Mouse (Mus musculus) cerebellum, adult 11 months (tissue): ENCODE data around the gene Thbs4.
"Not testable (repeated sequence)": the region's sequence is repeated elsewhere in the genome, so short reads cannot be mapped to it uniquely, and the experiment has no call there.

Experiments
- DNase-seq: peaks from one replicate; pipeline ENCODE4 v3.0.0; 2022

The Thbs4 gene

DNA sequence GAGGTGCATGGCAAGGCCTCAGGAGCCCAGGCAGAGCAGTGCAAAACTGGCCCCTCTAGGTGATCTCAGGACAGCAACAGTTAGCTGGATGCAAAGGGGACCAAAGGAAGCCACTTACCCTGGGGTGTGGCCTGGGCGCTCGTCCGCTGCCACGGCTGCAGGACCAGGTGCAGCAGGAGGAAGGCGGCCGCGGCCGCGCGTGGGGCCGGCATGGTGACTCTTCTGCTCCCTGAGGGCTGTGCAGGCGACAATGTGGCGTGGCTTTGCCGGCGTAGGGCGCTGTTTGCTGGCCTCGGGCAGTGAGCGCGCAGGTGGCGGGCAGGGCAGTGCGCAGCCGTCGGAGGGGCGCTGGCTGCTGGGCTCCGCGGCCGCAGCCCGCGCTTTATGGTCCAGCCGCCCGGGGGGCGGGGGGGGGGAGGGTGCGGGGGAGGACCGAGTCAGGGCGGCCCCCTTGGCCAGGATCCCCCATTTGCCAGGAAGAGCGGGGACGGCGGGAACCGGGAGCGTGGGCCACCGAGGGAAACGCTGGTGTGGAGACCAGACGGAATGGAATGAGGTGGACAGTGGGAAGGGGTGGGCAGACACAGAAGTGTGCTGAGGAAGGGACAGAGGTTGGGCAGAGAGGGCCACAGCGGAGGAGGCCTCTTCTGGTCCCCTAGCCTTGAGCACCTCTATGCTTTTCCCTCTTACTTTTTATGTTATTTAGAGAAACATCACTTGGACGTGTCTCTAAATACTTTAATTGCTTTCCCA, at the start of gene Thbs4:
TSS of gene Thbs4 (minus strand) at position 357 of the 753 bp plus-strand sequence.
- DNase-seq, result no peak

DNA sequence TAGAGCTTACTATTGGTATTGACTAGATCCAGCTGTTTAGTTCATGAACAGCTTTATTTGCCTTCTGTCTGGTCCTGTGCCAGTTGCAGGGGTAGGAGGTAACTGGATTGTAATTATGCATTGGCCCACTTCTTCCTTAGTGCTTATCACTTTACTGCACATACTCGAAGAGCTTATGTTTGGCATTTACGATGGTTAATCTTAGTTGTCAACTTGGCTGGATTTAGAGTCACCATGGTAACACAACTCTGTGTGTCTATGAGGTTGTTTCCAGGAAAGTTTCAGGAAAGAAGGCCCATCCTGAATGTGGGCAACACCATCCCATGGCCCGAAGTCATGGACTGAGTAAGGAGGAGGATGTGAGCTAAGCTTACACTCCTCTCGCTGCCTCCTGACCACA, 38.5 kb upstream of the Thbs4 start:
- no peak for DNase-seq

DNA sequence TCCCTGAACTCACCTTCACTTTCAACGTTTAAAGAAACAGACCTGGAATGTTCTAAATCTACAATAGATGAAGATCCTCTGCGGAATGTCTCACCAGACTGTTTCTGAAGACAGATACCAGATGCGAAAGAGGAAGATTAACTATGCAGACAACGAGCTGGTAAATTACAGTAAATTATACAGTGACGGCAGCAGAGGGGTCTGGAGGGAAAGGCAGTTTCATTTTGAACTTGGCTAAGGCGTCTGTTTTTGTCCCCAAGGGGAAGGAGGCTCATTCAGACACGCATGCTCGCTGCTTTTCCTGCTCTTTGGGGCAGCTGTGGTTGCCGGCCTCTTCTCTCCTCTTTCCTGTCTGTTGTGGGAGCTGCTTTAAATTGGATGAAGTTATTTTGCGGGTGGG, 34.2 kb upstream of the Thbs4 start:
- DNase-seq, result no peak

DNA sequence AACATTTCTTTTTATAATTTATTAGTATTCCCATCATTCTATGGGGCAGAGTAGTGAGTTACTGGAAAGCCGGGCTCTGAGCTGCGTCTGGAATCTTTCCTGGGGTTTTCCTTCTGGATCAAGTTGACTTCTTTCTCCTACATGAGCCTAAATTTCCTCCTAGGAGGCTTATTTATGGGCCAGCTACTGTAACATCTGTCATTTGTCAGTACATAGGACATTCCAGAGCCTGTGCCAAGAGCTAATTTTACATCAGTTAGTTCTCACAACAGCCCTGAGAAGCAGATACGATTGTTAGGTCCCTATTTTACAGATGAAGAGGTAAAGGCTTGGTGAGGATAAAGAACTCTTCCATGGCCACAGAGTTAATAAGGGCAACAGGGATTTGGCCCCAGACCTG, 22.7 kb upstream of the Thbs4 start:
- DNase-seq, result no peak

DNA sequence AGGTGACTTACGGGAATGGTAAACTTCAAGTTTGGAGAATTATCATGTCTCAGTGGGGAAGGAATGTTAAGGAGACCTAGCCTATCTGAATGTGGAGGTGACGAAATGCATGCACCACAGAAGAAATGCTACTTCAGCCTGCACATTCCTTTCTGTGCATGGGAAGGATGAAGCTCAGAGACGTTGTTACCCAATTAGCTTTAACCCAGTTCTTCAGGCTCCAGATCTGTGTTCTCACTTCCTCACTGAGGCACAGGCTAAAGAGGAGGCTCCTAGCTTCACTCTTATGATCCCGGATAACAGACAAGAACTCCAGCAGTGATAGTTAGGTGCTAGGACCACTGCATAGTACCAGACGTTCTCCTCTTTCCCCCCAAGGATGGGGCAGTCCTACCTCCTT, 21.7 kb upstream of the Thbs4 start:
- DNase-seq, result no peak

DNA sequence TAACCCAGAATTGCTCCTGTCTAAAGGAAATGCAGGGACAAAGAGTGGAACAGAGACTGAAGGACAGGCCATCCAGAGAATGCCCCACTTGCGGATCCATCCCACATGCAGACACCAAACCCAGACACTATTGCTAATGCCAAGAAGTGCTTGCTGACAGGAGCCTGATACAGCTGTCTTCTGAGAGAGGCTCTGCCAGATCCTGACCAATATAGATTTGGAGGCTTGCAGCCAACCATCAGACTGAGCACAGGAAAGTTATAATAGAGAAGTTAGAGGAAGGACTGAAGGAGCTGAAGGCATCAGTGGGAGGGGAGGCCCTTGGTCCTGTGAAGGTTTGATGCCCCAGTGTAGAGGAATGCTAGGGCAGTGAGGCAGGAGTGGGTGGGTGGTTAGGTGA, 16.0 kb upstream of the Thbs4 start:
- DNase-seq, result not testable (repeated sequence)

DNA sequence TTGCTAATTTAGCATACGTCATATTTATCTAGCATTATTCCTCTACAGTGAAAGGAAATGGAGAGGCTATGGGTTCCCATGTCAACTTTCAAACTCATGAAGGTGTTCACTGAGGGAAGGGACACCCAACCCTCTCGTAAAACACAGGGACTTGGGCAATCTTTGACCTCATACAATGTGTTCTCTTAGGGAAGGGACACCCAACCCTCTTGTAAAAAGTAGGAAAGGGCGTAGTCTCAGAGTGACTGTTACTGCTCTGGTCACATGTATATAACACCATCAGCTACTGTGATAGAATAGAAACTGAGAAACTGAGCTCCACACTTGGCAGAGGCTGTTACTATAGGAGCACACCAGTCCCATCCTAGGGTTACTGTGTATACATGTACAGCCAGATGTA, 13.2 kb upstream of the Thbs4 start:
- DNase-seq, result no peak

DNA sequence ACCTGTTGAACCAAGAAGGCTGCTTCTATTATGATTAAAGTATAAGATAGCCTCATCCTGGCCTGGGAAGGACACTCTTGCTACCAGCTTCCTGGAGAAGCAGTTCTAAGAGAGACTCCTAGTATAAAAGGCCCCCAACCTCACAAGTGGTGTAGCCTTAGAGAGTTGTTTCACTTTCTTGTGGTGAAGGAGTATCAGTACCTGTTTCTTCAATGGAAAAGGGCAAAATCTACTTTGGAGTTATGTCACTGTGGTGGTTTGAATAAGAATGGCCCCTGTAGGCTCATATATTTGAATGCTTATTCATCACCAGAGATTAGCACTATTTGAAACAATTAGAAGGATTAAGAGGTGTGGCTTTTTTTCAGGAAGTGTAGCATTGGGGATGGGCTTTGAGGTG, 12.2 kb upstream of the Thbs4 start:
- no peak for DNase-seq

DNA sequence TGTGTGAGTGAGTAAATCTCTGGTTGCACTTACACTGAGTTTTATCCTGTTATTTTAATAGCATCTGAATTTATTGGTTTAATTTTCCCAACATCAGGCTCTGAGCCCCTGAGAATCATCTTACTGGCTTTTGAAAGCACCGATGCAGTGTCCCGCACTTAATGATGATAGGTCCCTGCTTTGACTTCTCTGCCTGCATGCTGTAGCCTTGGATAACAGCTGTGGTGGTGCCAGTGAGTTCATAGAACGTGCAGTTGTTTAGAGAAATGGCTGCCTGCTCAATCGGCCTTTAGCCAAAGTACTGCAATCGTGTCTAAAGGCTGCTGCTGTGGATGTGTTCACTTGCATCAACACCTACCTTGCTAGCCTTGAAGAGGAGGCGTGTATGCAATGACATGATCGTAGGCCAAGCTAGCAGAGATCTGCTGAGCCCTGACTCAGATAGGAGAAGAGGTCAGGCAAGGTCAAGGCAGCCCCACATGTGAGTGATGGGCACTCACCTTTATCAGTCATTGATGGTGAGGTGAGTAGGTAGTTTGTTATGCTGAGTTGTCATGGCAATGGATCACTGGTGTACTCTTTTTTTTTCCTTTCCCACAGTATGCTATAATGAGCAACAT, 4.8 kb upstream of the Thbs4 start:
- no peak for DNase-seq

DNA sequence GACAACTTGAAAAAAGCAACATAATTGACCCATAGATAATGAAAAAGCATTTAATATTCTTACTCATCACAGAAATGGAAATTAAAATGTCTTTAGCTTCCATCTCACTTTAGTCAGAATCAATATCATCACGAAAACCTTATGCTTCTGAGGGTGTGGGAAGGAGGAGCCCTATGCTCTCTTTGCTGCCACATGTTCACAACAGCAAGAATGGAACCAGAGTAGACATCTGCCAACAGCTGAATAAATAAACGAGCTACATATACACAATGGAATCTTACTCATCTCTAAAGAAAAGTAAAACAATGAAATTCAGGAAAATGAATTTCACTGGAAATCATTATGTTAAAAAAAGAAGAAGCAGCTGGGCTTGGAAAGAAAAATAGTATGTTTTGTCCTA, 4.2 kb upstream of the Thbs4 start:
- DNase-seq, result no peak

DNA sequence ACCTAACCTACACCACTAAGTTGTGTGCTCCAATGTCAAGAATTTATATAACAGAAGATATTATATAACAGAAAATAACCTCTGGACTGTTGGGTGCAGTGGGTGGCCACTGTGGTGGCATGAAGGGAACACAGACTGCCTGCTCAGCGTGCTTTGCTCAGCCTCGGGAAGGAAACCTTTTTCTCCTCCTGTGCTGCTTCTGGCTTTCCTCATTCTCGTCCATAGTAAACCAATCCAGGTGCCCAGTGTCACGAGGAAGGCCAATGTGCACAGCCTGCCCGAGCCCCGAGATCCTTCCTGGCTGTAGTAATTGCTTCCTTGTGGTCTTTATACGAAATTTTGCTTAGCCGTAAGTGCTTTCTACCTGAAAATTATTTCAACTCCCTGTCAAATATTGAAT, 982 bp downstream of the Thbs4 start:
- DNase-seq, result no peak

DNA sequence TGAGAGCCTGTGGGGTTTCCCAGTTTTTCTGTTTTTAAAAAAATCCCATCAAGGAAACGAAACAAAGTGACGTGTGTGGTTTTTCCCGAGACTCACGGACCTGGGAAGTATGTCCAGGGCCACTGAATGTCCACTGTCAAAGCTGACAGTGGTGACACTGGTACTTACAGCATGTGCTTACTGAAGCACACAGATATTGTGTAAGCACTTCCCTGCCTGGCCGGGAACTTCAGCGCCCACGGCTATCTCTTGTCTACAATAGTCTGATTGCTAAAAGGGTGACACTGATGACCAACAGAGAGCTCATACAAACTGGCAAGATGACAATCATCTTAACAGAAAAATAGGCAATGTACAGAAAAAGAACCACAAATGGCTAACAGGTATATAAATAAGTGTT, 3.1 kb downstream of the Thbs4 start:
- DNase-seq, result no peak

DNA sequence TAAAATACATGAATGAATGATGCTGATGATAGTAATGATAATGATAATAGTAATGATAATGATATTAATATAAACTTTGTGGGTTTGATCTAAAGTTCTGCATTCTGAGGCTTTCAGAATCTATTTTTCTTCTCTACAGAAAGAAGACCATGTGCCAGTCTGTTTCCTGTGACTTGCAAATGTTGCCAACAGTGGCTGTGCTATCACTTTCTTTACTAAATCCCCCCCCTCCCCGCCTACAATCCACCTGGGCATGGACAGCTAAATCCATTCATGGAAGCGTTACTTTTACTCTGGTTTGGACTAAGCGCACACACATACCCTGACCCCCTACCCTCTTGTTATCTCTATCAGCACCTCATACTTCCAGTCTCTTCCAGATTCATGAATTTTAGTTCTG, 10.3 kb downstream of the Thbs4 start:
- no peak for DNase-seq

DNA sequence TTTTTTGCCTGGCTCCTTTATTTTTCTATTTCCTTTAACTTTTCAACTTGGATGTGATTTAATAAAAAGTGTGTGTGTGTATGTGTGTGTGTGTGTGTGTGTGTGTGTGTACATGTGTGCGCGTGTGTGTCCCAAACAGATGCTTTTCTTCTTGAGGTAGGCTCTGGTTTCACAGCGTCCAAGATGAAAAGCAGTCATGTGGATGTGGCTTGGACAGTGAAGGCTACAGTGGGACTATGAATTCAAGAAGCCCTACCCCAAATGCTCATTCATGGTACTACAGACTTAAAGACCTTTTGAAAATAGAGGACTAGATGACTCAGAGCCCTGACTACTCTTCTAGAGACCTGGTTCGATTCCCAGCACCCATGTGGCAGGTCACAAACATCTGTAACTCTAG, 11.1 kb downstream of the Thbs4 start:
- DNase-seq, result no peak

DNA sequence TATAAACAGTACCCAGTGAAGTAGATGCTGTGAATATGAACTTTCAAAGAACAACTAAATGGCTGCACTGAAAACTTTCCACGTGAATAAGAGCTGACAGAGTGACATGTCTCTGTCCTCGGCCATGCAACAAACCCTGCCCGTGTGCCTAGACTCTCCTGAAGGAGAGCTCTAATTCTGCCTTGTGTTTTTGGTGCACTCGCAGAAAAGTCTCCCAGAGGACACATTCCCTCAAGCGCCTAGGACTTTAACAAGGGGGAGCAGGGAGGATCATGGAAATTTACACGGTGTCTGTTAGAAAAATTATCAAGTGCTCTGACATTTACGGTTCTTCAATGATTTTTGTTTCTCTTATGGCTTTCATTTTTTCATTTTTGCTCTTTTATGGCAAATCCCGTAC, 13.7 kb downstream of the Thbs4 start:
- no peak for DNase-seq

DNA sequence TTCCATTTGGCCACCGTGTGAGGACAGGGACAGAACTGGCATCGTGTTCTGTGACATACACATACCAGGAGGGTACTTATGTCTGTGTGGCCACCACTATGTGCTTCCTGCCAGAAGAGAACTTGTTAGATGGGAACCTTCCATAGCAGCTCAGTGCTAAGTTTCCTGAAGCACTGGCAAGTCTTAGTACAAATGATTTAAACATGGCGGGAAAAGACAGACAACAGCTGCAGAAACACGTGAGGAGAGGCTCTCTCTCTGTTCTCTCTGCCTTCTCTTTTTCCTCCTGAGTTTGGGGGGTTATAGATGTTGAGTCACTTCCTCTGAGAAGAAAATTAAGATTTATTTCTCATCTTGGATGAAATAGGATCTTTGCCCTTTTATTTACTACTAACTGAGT, 14.5 kb downstream of the Thbs4 start:
- no peak for DNase-seq

DNA sequence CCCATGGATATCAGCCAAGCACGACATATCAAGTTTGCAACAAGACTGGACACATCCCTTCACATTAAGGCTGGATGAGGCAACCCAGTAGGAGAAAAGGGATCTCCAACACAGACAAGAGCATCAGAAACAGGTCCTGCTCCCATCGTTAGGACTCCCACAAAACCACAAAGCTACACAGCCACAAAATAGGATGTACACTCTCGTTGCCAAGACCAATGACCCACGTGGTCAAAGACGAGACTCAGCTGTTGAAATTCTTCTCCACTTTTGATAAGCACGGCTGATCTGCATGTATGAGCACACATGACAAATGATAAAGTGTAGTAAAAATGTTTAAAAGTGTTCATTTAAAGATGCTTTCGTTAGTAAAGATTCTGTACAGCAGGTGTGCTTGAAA, 16.0 kb downstream of the Thbs4 start:
- no peak for DNase-seq

DNA sequence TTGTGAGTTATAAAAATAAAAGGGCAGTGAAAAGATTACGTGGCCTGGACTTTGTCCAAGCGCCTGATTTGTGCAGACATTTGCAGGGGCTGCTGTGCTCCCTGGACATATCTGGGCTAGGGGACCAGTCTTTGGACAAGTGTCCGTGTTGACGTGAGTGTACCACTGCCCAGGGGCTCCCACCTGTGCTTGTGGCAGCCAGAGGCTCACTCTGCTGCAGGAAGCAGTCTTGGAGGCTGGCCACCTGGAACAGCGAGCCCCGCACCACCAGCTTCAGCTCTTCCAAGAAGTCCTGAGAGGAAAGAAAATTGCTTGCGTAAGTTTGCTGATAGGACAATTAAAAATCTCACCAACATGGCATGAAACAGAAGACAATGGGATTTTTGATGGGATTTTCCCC, 18.7 kb downstream of the Thbs4 start:
- no peak for DNase-seq

DNA sequence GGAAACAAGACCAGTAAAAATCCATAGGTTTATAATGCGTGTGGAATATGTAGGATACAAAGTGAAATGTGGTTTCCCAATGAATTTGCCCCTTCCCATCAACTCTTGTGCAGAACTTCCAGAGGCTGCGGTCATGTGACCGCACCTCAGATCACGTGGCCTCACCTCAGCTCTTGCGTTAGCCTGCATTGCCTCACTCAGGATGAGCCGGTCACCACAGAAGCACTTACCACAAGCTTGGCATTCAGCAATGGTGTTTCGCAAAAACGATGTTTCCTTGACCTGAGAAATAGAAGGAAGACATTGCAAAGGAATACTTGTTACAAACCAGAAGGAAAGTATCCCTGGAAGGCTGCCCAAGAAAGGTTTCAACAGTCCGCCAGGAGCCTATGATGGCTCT, 19.7 kb downstream of the Thbs4 start:
- no peak for DNase-seq

DNA sequence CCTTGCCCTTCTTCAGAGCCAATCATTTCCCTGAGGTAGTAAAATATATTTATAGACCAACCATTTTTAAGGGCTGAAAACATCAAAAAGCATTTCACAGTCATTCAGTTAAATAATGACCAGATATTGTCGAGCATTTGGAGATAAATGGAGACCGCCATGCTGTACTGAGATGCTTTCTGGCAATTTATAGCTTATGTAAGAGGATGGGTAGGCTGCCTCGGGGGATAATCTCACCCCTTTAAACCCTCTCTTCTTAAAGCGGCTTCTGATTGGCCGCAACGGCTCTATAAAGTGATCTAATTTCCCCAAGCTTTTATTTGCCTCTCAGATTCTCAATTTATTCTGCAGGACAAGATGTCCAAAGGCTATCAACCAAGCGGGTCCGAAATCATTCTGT, 22.1 kb downstream of the Thbs4 start:
- no peak for DNase-seq

DNA sequence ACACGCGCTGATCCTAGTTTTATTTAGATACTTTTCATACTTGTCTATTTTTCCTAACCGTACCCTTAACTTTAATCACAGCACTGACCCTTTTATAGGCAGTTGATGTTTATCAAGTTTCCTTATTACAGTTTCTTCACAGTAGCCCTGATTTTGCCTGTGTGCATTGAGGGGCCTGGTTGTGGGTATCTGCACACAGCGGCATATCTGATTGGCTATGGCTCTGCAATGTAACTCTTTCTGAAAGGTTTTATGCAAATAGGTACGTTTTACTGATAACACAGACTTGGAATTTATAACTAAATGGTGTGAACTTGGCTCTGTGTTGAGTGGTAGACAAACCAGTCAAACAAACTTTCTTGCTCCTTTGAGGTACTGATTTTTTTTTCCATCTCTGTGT, 23.1 kb downstream of the Thbs4 start:
- DNase-seq, result no peak

DNA sequence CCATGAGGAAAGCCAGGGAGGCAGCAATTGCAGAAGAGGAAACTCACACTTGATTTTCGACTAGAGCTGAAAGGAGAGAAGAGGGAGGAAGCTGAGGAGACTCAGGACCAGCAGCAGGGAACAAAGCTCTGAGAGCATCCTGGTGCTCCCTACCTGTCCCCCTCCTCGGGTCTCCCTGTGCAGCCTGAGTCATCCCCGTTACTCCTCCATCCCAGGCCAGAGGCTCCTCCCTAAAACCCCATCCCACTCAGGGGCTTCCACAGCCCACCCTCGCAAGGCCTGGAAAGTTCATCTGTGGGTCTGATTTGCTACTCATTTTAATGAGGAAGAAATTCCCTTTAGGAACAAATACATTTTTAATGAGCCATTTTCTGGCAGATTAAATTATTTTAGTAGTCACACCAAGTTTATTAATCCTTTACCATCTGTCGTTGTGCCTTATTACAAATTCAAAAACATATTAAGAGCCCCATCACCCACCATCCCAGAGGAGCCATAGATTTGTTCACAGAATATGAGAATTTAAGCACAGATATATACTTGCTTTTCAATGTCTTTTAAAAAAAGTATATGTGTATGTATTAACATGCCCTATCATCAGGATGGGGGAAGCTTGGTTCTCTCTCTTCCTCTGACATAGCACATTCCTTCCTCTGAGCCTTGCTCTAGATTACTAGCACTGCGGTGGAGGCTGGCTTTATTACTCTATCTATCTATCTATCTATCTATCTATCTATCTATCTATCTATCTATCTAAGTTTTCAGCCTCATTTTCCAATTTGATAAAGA, 29.0 kb downstream of the Thbs4 start:
- DNase-seq, result no peak

DNA sequence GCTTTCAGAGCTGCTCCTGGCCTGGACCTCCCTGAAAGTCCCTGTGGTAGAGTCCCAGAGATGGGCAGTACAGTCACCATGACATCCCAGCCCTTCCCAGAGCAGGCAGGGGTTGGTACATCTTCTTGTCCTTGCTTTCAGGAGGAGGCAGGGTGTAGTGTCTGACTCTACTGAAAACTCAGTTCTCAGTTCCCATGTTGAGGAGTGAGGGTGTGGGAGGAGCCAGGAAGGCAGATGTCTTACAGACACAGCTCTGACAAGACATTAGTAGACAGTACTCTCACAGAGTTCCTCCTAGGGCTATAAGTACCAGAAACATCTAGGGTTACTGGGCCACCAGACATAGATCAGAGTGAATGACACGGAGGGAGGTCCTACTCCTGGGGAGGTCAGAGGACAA, 32.3 kb downstream of the Thbs4 start:
- no peak for DNase-seq

DNA sequence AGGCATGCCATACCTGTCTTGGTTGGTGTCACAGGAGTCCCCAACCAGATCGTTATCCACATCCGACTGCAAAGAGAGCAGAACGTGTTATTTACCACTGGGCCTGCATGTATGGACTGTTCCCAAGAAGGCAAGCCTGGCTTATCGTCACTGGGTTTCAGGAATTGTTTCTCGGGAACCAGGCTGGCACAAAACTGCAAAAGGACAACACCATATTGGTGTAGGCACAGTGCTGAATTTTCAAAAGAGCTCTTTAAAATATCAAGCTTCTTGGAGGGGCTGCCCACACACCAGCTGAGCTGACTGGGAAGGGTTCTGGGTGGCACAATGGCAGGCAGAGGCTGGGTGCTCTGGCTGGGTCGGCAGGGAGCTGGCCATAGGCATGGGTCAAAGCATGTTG, 34.1 kb downstream of the Thbs4 start:
- DNase-seq, result no peak
